Mouse (Mus musculus) neural tube, embryonic 15.5 days (tissue): ENCODE measurements around the gene S100a9. TPM values are rescaled to one million over a fixed set of nuclear protein-coding genes. Genes with fewer than 3 reads are reported as not detected.
A peak's percentile ranks its signal among the peaks of the same experiment; 100 is the strongest.

Experiments used
- ATAC-seq: fragments of 200-750 bp; cut with Nextera tagmentation; 2 replicates; pipeline ENCODE4 v1.8.0; 2017; ENCODE audit warnings: mild to moderate bottlenecking, moderate TSS enrichment, moderate library complexity; ENCODE audit not compliant: low FRiP score
- H3K27ac ChIP-seq: fragments of 300-500 bp; sonication (generic); replicated peaks from 2 replicates; pipeline ENCODE4 v1.5.1; 2015; ENCODE audit warnings: mild to moderate bottlenecking, inconsistent platforms
- H3K27me3 ChIP-seq: fragments of 300-500 bp; sonication (generic); replicated peaks from 2 replicates; pipeline ENCODE4 v1.6.1; 2015; ENCODE audit warnings: inconsistent platforms
- H3K36me3 ChIP-seq: fragments of 300-500 bp; sonication (generic); 2 replicates; pipeline ENCODE4 v1.6.1; 2015; ENCODE audit warnings: inconsistent platforms
- H3K4me1 ChIP-seq: fragments of 300-500 bp; sonication (generic); 2 replicates; pipeline ENCODE4 v1.6.1; 2015; ENCODE audit warnings: inconsistent platforms
- H3K4me2 ChIP-seq: fragments of 300-500 bp; sonication (generic); 2 replicates; pipeline ENCODE4 v1.6.1; 2015; ENCODE audit warnings: inconsistent platforms, mild to moderate bottlenecking, moderate library complexity
- H3K4me3 ChIP-seq: fragments of 300-500 bp; sonication (generic); replicated peaks from 2 replicates; pipeline ENCODE4 v1.5.1; 2015; ENCODE audit warnings: mild to moderate bottlenecking, inconsistent platforms
- H3K9ac ChIP-seq: fragments of 300-500 bp; sonication (generic); replicated peaks from 2 replicates; pipeline ENCODE4 v1.6.1; 2015; ENCODE audit warnings: mild to moderate bottlenecking, inconsistent platforms
- H3K9me3 ChIP-seq: fragments of 300-500 bp; sonication (generic); replicated peaks from 2 replicates; pipeline ENCODE4 v1.6.1; 2016; ENCODE audit warnings: inconsistent platforms
- WGBS: fragments of 180-500 bp; shearing (Covaris S2); methylation state at CpG from one replicate; pipeline ENCODE4 v1.1.7; 2015; ENCODE audit warnings: mixed read lengths; 5-methylcytosine and 5-hydroxymethylcytosine counted together
- polyA plus RNA-seq: library from polyadenylated mRNA; unstranded; fragments of >200 nt; fragmentation: Nextera tagmentation; extraction: Ambion mirVana; gene quantifications from 2 replicates; pipeline ENCODE4 v1.2.1, GENCODE M21; 2015

Gene S100a9
- polyA plus RNA-seq, 1 experiment from 2014 or later: 6.2 TPM

- H3K27me3 ChIP-seq: no peaks in the 10 kb centered on the region
- no peaks in the 10 kb centered on the region for H3K4me1 ChIP-seq
- H3K4me2 ChIP-seq: no peak overlapping the region
- no peak for ATAC-seq
- no peak overlapping the region for H3K27ac ChIP-seq
- no peak overlapping the region for H3K9ac ChIP-seq
- no peak overlapping the region for H3K4me3 ChIP-seq
- no peaks in the 10 kb centered on the region for H3K36me3 ChIP-seq
- H3K9me3 ChIP-seq: no peaks in the 10 kb centered on the region; the same call in 1 of the 2 replicates
Observed at GRCm38 (mm10) chr3:90659364-90660044, 36.0 kb downstream of the S100a9 start.

GRCm38 (mm10) chr3:90657405-90657804 lies 38.1 kb downstream of the S100a9 start:
- no peak for ATAC-seq
- no peak overlapping the region for H3K9ac ChIP-seq
- WGBS: 80% methylated on average over 4 of the region's 4 CpGs
- H3K36me3 ChIP-seq: no peaks in the 10 kb centered on the region
- no peaks in the 10 kb centered on the region for H3K4me1 ChIP-seq
- no peak overlapping the region for H3K27ac ChIP-seq
- H3K4me3 ChIP-seq: no peak overlapping the region
- no peaks in the 10 kb centered on the region for H3K9me3 ChIP-seq
- 0 out of 2 replicates have a peak, but pooled peaks cover 5% of the 10 kb centered on the region for H3K27me3 ChIP-seq
- H3K4me2 ChIP-seq: no peak overlapping the region

- no peak for ATAC-seq
- Histone ChIP-seq H3K36me3 (no peaks in the 10 kb centered on the region), H3K9me3 (no peaks in the 10 kb centered on the region), H3K27ac (no peak within 1 kb of the TSS), H3K4me2 (no peak within 1 kb of the TSS), H3K27me3 (0 out of 2 replicates have a peak, but pooled peaks cover 5% of the 10 kb centered on the region), H3K9ac (no peak within 1 kb of the TSS), H3K4me1 (no peaks in the 10 kb centered on the region), H3K4me3 (no peak within 1 kb of the TSS)
Observed at GRCm38 (mm10) chr3:90653717-90654116, 41.8 kb downstream of the S100a9 start, which contains the start of gene S100a7a. S100a7a (plus strand) TSS chr3:90654017.

GRCm38 (mm10) chr3:90652878-90653508 lies 42.5 kb downstream of the S100a9 start:
- Histone ChIP-seq H3K36me3 (no peaks in the 10 kb centered on the region), H3K27me3 (0 out of 2 replicates have a peak, but pooled peaks cover 5% of the 10 kb centered on the region), H3K9ac (no peak overlapping the region), H3K9me3 (no peaks in the 10 kb centered on the region), H3K4me2 (no peak overlapping the region), H3K27ac (no peak overlapping the region), H3K4me3 (no peak overlapping the region), H3K4me1 (no peaks in the 10 kb centered on the region)
- peak; percentile 88 for ATAC-seq
- 39% methylated on average over 5 of the region's 5 CpGs for WGBS

GRCm38 (mm10) chr3:90649832-90650231 lies 45.7 kb downstream of the S100a9 start:
- Histone ChIP-seq H3K4me1 (no peaks in the 10 kb centered on the region), H3K4me3 (no peak overlapping the region), H3K9me3 (no peaks in the 10 kb centered on the region), H3K4me2 (no peak overlapping the region), H3K9ac (no peak overlapping the region), H3K27me3 (0 out of 2 replicates have a peak, but pooled peaks cover 5% of the 10 kb centered on the region), H3K27ac (no peak overlapping the region), H3K36me3 (no peaks in the 10 kb centered on the region)
- 97% methylated on average over 2 of the region's 2 CpGs for WGBS
- no peak for ATAC-seq

GRCm38 (mm10) chr3:90648981-90649380 lies 46.5 kb downstream of the S100a9 start:
- Histone ChIP-seq H3K4me3 (no peak overlapping the region), H3K9ac (no peak overlapping the region), H3K4me2 (no peak overlapping the region), H3K36me3 (no peaks in the 10 kb centered on the region), H3K27me3 (0 out of 2 replicates have a peak, but pooled peaks cover 5% of the 10 kb centered on the region), H3K27ac (no peak overlapping the region), H3K9me3 (no peaks in the 10 kb centered on the region), H3K4me1 (no peaks in the 10 kb centered on the region)
- no peak for ATAC-seq

GRCm38 (mm10) chr3:90647291-90647690 lies 48.2 kb downstream of the S100a9 start:
- Histone ChIP-seq H3K27me3 (no peaks in the 10 kb centered on the region), H3K9ac (no peak overlapping the region), H3K4me2 (no peak overlapping the region), H3K4me1 (no peaks in the 10 kb centered on the region), H3K9me3 (no peaks in the 10 kb centered on the region), H3K4me3 (no peak overlapping the region), H3K27ac (no peak overlapping the region), H3K36me3 (no peaks in the 10 kb centered on the region)
- ATAC-seq: no peak
- 87% methylated on average over 1 of the region's 1 CpGs for WGBS

- Histone ChIP-seq H3K9me3 (no peaks in the 10 kb centered on the region), H3K9ac (no peak overlapping the region), H3K36me3 (no peaks in the 10 kb centered on the region), H3K27ac (no peak overlapping the region), H3K4me3 (no peak overlapping the region), H3K4me1 (no peaks in the 10 kb centered on the region), H3K27me3 (no peaks in the 10 kb centered on the region), H3K4me2 (no peak overlapping the region)
- no peak for ATAC-seq
- WGBS: 53% methylated on average over 3 of the region's 3 CpGs
Observed at GRCm38 (mm10) chr3:90644220-90644619, 51.3 kb downstream of the S100a9 start.

Other genes with a start within 250 kb of the S100a9 start
- 3.1 and 4.4 TPM in 2 replicates for gene Npr1, start 229.9 kb downstream of the S100a9 start, polyA plus RNA-seq
- 218 and 229 TPM in 2 replicates for gene Ilf2, start 219.6 kb downstream of the S100a9 start, polyA plus RNA-seq
- 97.8 and 98.7 TPM in 2 replicates for gene Snapin, start 204.7 kb downstream of the S100a9 start, polyA plus RNA-seq
- 169 TPM in 2 replicates for gene Chtop, start 186.2 kb downstream of the S100a9 start, polyA plus RNA-seq
- 23.5 and 29.1 TPM in 2 replicates for gene S100a1, start 181.3 kb downstream of the S100a9 start, polyA plus RNA-seq
- 11.7 and 16.8 TPM in 2 replicates for gene S100a13, start 181.3 kb downstream of the S100a9 start, polyA plus RNA-seq
- gene S100a14, start 168.9 kb downstream of the S100a9 start, polyA plus RNA-seq: 0.87 and 13.5 TPM in 2 replicates
- 44.0 and 69.4 TPM in 2 replicates for gene S100a16, start 158.5 kb downstream of the S100a9 start, polyA plus RNA-seq
- gene S100a3, start 135.1 kb downstream of the S100a9 start, polyA plus RNA-seq: 1.1 and 4.3 TPM in 2 replicates
- not detected in 2 replicates for gene S100a2, start 105.5 kb downstream of the S100a9 start, polyA plus RNA-seq
- gene Gm42674, start 93.8 kb downstream of the S100a9 start, polyA plus RNA-seq: not detected in 2 replicates
- 1.2 and 10.7 TPM in 2 replicates for gene S100a4, start 92.0 kb downstream of the S100a9 start, polyA plus RNA-seq
- gene S100a5, start 87.2 kb downstream of the S100a9 start, polyA plus RNA-seq: not detected in 2 replicates
- gene S100a6, start 82.8 kb downstream of the S100a9 start, polyA plus RNA-seq: 43.6 and 90.4 TPM in 2 replicates
- gene S100a7a, start 41.7 kb downstream of the S100a9 start, polyA plus RNA-seq: not detected in 2 replicates
- gene S100a8, start 26.7 kb downstream of the S100a9 start, polyA plus RNA-seq: 9.2 and 16.0 TPM in 2 replicates
- gene Pglyrp4, start 31.2 kb upstream of the S100a9 start, polyA plus RNA-seq: not detected in 2 replicates
- gene Gm5849, start 82.2 kb upstream of the S100a9 start, polyA plus RNA-seq: not detected in 2 replicates